Mouse (Mus musculus) midbrain, embryonic 11.5 days (tissue): ENCODE data around the gene Gm5617. TPM values are rescaled to one million over a fixed set of nuclear protein-coding genes. Genes with fewer than 3 reads are reported as not detected.
A peak's percentile ranks its signal among the peaks of the same experiment; 100 is the strongest.
"Not testable (repeated sequence)": the region's sequence is repeated elsewhere in the genome, so short reads cannot be mapped to it uniquely, and the experiment has no call there.

ENCODE experiments used
- ATAC-seq: fragments of 200-750 bp; cut with Nextera tagmentation; 2 replicates; pipeline ENCODE4 v1.8.0; 2017; ENCODE audit warnings: moderate TSS enrichment, moderate library complexity; ENCODE audit not compliant: low FRiP score
- DNase-seq: peaks from one replicate; pipeline ENCODE4 v3.0.0; 2015; ENCODE audit warnings: low spot score; ENCODE audit errors: missing footprints
- H3K27ac ChIP-seq: fragments of 300-500 bp; sonication (generic); 2 replicates; pipeline ENCODE4 v1.5.1; 2014; ENCODE audit warnings: low read depth, low read length
- H3K27me3 ChIP-seq: fragments of 300-500 bp; sonication (generic); 2 replicates; pipeline ENCODE4 v1.6.1; 2014; ENCODE audit warnings: mild to moderate bottlenecking, low read length, moderate library complexity, mixed read lengths; ENCODE audit not compliant: control insufficient read depth, insufficient read depth
- H3K36me3 ChIP-seq: fragments of 300-500 bp; sonication (generic); 2 replicates; pipeline ENCODE4 v1.6.1; 2014; ENCODE audit warnings: mild to moderate bottlenecking, low read length, moderate library complexity, mixed read lengths; ENCODE audit not compliant: control insufficient read depth, insufficient read depth
- H3K4me1 ChIP-seq: fragments of 300-500 bp; sonication (generic); 2 replicates; pipeline ENCODE4 v1.6.1; 2014; ENCODE audit warnings: low read length; ENCODE audit not compliant: control insufficient read depth, insufficient read depth
- H3K4me2 ChIP-seq: fragments of 300-500 bp; sonication (generic); 2 replicates; pipeline ENCODE4 v1.6.1; 2014; ENCODE audit warnings: mild to moderate bottlenecking, moderate library complexity
- H3K4me3 ChIP-seq: fragments of 300-500 bp; sonication (generic); 2 replicates; pipeline ENCODE4 v1.5.1; 2014; ENCODE audit warnings: low read depth, low read length
- H3K9ac ChIP-seq: fragments of 300-500 bp; sonication (generic); 2 replicates; pipeline ENCODE4 v1.6.1; 2014; ENCODE audit warnings: low read length
- H3K9me3 ChIP-seq: fragments of 300-500 bp; sonication (generic); 2 replicates; pipeline ENCODE4 v1.6.1; 2016; ENCODE audit warnings: low read length; ENCODE audit not compliant: control insufficient read depth
- WGBS: fragments of 180-500 bp; shearing (Covaris S2); extraction: QIAGEN DNeasy Blood & Tissue Kit; methylation state at CpG from one replicate; pipeline ENCODE4 v1.1.7; 2014; 5-methylcytosine and 5-hydroxymethylcytosine counted together
- polyA plus RNA-seq: library from polyadenylated mRNA; unstranded; fragments of >200 nt; fragmentation: Nextera tagmentation; extraction: Ambion mirVana; gene quantifications from 2 replicates; pipeline ENCODE4 v1.2.1, GENCODE M21; 2014

Gm5617 gene
- polyA plus RNA-seq, 1 experiment from 2014 or later, result 40.6 TPM

- no peak for ATAC-seq
Observed at GRCm38 (mm10) chr9:48466804-48467203, 28.4 kb upstream of the Gm5617 start.

GRCm38 (mm10) chr9:48467471-48467870, 27.8 kb upstream of the Gm5617 start:
- H3K27ac ChIP-seq, H3K36me3 ChIP-seq, H3K4me1 ChIP-seq, H3K27me3 ChIP-seq, ATAC-seq, H3K4me3 ChIP-seq, H3K4me2 ChIP-seq, DNase-seq, H3K9ac ChIP-seq, H3K9me3 ChIP-seq: not testable (repeated sequence)
- 91% methylated on average over 5 of the region's 5 CpGs for WGBS

More at GRCm38 (mm10) chr9:48466804-48467203, 28.4 kb upstream of the Gm5617 start:
- no peak overlapping the region for H3K4me3 ChIP-seq
- H3K9ac ChIP-seq, result no peak overlapping the region
- H3K27me3 ChIP-seq, result no peaks in the 10 kb centered on the region
- DNase-seq, result peak; percentile 89
- H3K27ac ChIP-seq, result no peak overlapping the region
- WGBS, result 69% methylated on average over 3 of the region's 3 CpGs
- H3K4me1 ChIP-seq, result no peaks in the 10 kb centered on the region
- H3K9me3 ChIP-seq, result no peaks in the 10 kb centered on the region
- no peaks in the 10 kb centered on the region for H3K36me3 ChIP-seq
- no peak overlapping the region for H3K4me2 ChIP-seq

GRCm38 (mm10) chr9:48472441-48473025, 22.7 kb upstream of the Gm5617 start:
- H3K4me3 ChIP-seq, result no peak overlapping the region
- DNase-seq, result no peak
- no peaks in the 10 kb centered on the region for H3K27me3 ChIP-seq
- no peak overlapping the region for H3K4me2 ChIP-seq
- no peak overlapping the region for H3K9ac ChIP-seq
- H3K4me1 ChIP-seq, result no peaks in the 10 kb centered on the region
- no peaks in the 10 kb centered on the region for H3K36me3 ChIP-seq
- H3K9me3 ChIP-seq, result no peaks in the 10 kb centered on the region
- WGBS, result 81% methylated on average over 15 of the region's 15 CpGs
- ATAC-seq, result no peak
- H3K27ac ChIP-seq, result no peak overlapping the region

GRCm38 (mm10) chr9:48473131-48473530, 22.1 kb upstream of the Gm5617 start:
- ATAC-seq (no peak), DNase-seq (no peak)
- Histone ChIP-seq H3K9me3 (no peaks in the 10 kb centered on the region), H3K27ac (no peak overlapping the region), H3K4me2 (no peak overlapping the region), H3K36me3 (no peaks in the 10 kb centered on the region), H3K27me3 (no peaks in the 10 kb centered on the region), H3K4me3 (no peak overlapping the region), H3K9ac (no peak overlapping the region), H3K4me1 (no peaks in the 10 kb centered on the region)
- 95% methylated on average over 12 of the region's 12 CpGs for WGBS

GRCm38 (mm10) chr9:48474367-48474766, 20.9 kb upstream of the Gm5617 start:
- H3K4me3 ChIP-seq, result no peak overlapping the region
- H3K27me3 ChIP-seq, result no peaks in the 10 kb centered on the region
- H3K4me2 ChIP-seq, result no peak overlapping the region
- no peaks in the 10 kb centered on the region for H3K4me1 ChIP-seq
- 91% methylated on average over 9 of the region's 9 CpGs for WGBS
- H3K27ac ChIP-seq, result no peak overlapping the region
- no peaks in the 10 kb centered on the region for H3K9me3 ChIP-seq
- no peaks in the 10 kb centered on the region for H3K36me3 ChIP-seq
- DNase-seq (no peak), ATAC-seq (no peak)
- no peak overlapping the region for H3K9ac ChIP-seq

- peaks cover 4% of the 10 kb centered on the region; the same call in 1 of the 2 replicates for H3K4me1 ChIP-seq
- H3K4me3 ChIP-seq, result no peak overlapping the region
- no peaks in the 10 kb centered on the region for H3K9me3 ChIP-seq
- DNase-seq, result no peak
- no peak for ATAC-seq
- H3K27ac ChIP-seq, result no peak overlapping the region
- no peak overlapping the region for H3K9ac ChIP-seq
- WGBS, result 92% methylated on average over 10 of the region's 10 CpGs
- no peaks in the 10 kb centered on the region for H3K27me3 ChIP-seq
- H3K4me2 ChIP-seq, result no peak overlapping the region
- H3K36me3 ChIP-seq, result no peaks in the 10 kb centered on the region
Observed at GRCm38 (mm10) chr9:48476236-48477165, 18.7 kb upstream of the Gm5617 start.

- no peak overlapping the region for H3K9ac ChIP-seq
- H3K4me3 ChIP-seq, result no peak overlapping the region
- ATAC-seq (no peak), DNase-seq (no peak)
- H3K27me3 ChIP-seq, result no peaks in the 10 kb centered on the region
- no peaks in the 10 kb centered on the region for H3K36me3 ChIP-seq
- WGBS, result 93% methylated on average over 4 of the region's 4 CpGs
- peaks cover 4% of the 10 kb centered on the region; the same call in 1 of the 2 replicates for H3K4me1 ChIP-seq
- no peak overlapping the region for H3K27ac ChIP-seq
- H3K4me2 ChIP-seq, result no peak overlapping the region
- H3K9me3 ChIP-seq, result no peaks in the 10 kb centered on the region
Observed at GRCm38 (mm10) chr9:48478808-48479207, 16.4 kb upstream of the Gm5617 start.

- H3K36me3 ChIP-seq, result no peaks in the 10 kb centered on the region
- peaks cover 4% of the 10 kb centered on the region; the same call in 1 of the 2 replicates for H3K4me1 ChIP-seq
- H3K27ac ChIP-seq, result no peak overlapping the region
- peak overlapping the region; percentile 81 for H3K9ac ChIP-seq
- DNase-seq (no peak), ATAC-seq (peak; percentile 28)
- peak overlapping the region; percentile 79 for H3K4me2 ChIP-seq
- no peaks in the 10 kb centered on the region for H3K9me3 ChIP-seq
- WGBS, result 7% methylated on average over 24 of the region's 25 CpGs
- H3K4me3 ChIP-seq, result peak overlapping the region; percentile 84
- H3K27me3 ChIP-seq, result no peaks in the 10 kb centered on the region
Observed at GRCm38 (mm10) chr9:48479838-48480410, 15.3 kb upstream of the Gm5617 start.
